Mouse (Mus musculus): ENCODE measurements at regions not wholly inside any gene's neighbourhood (a gene's known extent, or its start where the extent isn't known, plus 50 kb on each side); places are given as distances from the start of the nearest gene placed in this dataset.
A peak's percentile ranks its signal among the peaks of the same experiment; 100 is the strongest.
"Not testable (repeated sequence)": the region's sequence is repeated elsewhere in the genome, so short reads cannot be mapped to it uniquely, and the experiment has no call there.

DNA sequence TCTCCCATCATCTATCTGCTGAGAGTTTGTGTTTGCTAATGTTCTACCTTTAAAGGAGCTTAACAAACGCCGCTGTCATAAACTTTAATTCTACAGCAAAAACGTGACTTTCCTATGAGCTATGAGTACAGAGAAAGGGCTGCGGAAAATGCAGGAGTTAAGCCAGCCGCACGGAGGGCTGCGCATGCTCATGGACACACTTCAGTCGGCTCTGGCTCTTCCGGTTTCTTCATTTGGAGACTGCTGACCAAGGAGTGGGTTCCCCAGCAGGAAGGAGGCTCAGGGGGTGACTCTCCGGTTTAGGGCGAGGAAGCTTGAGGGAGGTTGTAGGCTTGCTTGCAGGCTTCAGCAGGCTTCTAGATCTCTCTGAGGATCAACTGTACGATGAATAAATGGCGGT, 59.3 kb downstream of the Sox2 start:
- intact Hi-C loops (cut with DNase I): no loop called here
- no peak for DNase-seq

- intact Hi-C loops (cut with DNase I); DNase-seq: not testable (repeated sequence)
Measured at GRCm38 (mm10) chr3:34712137-34712536, 61.9 kb downstream of the Sox2 start.

GRCm38 (mm10) chr3:34722506-34722905, 72.3 kb downstream of the Sox2 start:
- DNase-seq: no peak
- intact Hi-C loops (cut with DNase I): no loop called here

- DNase-seq: no peak
- intact Hi-C loops (cut with DNase I): no loop called here
Measured at GRCm38 (mm10) chr3:34726955-34727354, 76.8 kb downstream of the Sox2 start.

DNA sequence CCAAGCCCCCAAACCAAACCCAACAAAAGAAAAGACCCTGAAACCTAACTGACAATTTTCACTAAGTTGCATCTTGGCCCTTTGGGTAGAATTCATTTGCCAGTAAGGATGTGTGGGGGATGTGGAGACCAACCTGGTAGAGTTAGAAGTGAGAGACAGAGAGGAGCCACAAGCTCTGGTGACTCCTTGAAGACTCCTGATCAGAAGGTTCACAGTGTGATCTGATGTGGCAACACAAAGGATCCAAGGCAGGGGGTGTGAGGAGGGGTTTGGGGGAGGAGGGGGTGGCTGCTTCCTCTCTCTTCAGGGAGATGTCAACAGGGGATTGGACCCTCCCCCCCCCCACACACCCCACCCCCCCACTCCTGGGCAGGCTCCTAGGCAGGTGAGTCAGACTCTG, 78.1 kb downstream of the Sox2 start:
- intact Hi-C loops (cut with DNase I): loop anchor here (2.0 kb wide), 1 partner anchor 65 kb away; no protein-coding TSS in a partner anchor

DNA sequence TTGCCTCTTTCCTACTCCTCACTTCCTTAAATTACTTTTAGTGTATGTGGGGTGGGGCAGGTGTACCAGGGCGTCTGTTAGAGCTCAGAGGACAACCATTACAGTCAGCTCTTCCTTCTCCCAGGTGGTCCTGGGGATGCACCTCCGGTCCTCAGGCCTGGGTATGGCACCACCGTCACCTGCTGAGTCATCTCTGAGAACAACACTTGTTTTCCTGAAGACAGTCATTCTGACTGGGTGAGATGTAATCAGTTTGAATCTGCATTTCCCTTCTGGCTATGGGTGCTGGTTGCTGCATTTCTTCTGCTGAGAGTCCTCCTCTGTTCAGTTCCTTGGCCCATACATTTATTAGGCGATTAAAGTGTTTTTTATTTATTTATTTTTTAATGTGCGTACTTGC, 84.8 kb downstream of the Sox2 start:
- intact Hi-C loops (cut with DNase I): no loop called here
- DNase-seq: no peak

More for the DNA sequence above, 78.1 kb downstream of the Sox2 start:
- no peak for DNase-seq

DNA sequence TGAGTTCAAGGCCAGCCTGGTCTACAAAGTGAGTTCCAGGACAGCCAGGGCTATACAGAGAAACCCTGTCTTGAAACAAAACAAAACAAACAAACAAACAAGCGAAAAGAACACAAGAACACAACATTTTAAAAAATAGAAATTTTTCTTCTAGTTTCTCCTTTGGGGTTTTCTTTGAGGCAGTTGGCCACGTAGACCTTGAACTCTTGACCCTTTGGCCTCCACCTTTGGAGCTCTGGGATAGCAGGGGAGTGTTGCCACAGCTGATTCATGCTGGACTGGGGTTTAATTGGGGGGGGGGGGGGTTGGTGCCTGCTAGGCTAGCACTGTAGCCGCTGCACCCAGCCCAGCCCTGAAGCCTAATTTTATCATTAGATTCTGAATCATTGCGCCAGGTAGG, 87.8 kb downstream of the Sox2 start:
- no peak for DNase-seq
- intact Hi-C loops (cut with DNase I): no loop called here

DNA sequence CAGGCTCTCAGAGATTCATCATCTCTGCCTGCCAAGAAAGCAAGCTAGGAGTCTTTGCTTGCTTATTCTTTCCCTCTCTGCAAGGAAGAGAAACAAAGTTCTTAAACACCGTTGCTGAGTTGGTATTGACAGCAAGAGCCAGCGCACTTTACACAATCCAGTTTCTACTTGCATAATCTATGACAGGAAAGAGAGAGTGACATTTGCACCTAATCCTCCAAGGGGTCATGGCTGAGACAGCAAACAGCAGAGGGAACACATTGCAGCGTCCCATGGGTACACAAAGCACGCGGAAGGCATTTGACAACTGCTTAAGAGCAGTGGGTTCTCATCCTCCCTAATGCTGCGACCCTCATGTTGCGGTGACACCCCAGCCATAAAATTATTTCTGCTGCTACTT, 88.7 kb downstream of the Sox2 start:
- intact Hi-C loops (cut with DNase I): no loop called here
- DNase-seq: no peak

GRCm38 (mm10) chr3:34739693-34740092, 89.5 kb downstream of the Sox2 start:
- intact Hi-C loops (cut with DNase I): no loop called here
- DNase-seq: no peak

DNA sequence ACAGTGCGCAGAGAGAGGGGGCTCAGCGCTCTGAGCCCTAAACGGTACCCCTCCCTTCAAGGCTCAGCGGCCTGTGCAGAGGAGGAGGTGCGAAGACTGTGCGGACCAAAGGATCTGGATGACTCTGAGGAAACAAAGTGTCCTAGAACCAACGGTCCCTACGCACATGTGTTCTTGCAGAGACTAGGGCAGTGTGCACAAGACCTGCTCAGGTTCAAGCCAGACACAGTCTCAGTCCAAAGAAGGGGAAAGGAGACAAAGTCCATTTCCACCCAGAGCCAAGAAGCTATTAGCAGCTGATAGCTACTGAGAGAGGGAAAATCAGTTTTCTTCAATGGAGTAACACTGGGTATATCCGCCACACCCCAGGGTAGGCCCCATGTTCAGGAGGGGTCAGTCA, 89.9 kb downstream of the Sox2 start:
- intact Hi-C loops (cut with DNase I): no loop called here
- no peak for DNase-seq

- DNase-seq: no peak
- intact Hi-C loops (cut with DNase I): no loop called here
Measured at GRCm38 (mm10) chr3:34745181-34745736, 95.1 kb downstream of the Sox2 start.

GRCm38 (mm10) chr3:34747499-34748093, 97.4 kb downstream of the Sox2 start:
- no peak for DNase-seq
- intact Hi-C loops (cut with DNase I): no loop called here

DNA sequence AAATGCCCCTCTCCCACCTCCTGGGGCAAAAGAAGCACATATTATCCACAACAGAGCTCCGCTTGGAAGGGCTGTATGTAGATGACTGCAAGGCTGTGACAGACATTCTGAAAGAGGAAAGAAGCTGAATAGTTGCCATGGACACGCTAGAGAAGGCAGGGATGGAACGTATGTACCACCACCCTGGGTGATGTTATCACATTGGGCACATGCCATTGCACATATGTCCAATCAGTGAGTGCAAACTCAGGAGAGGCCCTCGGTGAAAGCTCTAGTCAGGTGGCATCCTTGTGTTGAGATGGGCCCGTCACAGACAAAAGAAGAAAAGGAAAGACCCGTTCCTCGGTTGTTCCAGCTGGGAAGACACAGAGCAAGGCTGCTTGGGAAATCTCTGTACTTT, 99.8 kb downstream of the Sox2 start:
- no peak for DNase-seq
- intact Hi-C loops (cut with DNase I): no loop called here

DNA sequence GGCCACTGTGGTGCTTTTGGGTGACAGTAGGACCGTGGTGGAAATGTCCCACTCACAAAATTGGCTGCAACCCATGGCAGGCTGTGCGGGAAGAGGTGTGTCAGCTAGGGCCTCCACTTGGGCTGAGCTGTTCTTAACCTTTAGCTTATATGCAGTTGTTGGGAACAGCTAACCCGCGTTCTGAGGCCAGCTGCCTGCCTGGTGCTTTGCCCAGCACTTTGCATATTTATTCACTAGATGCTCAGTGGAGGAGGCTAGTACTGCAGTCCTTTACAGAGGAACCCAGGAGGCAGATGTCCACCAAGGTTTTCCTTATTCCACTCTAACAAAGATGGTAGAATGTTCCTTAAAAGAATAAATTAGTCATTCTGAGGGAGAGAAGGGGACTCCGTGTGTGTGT, 101.3 kb downstream of the Sox2 start:
- DNase-seq: no peak
- intact Hi-C loops (cut with DNase I): no loop called here

DNA sequence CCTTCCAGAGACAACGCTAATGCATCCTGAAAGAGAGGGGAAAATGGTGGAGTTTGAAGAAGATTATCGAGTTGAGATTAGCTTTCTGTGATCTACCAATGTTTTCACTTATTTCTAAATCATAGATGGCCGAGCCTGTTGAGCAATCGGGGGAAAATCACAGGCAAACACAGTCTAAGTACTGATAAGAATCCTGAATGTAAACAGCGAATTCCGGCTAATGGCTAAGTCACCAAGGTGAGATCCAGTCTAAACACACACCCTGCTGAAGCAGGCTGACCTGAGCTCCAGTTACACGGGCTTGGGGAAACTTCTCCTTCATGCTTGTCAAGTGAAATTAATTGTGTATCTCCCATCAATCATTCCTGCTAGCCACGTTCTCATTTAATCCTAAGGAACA, 103.4 kb downstream of the Sox2 start:
- intact Hi-C loops (cut with DNase I): no loop called here
- DNase-seq: no peak

GRCm38 (mm10) chr3:34754781-34755180, 104.6 kb downstream of the Sox2 start:
- intact Hi-C loops (cut with DNase I): no loop called here

DNA sequence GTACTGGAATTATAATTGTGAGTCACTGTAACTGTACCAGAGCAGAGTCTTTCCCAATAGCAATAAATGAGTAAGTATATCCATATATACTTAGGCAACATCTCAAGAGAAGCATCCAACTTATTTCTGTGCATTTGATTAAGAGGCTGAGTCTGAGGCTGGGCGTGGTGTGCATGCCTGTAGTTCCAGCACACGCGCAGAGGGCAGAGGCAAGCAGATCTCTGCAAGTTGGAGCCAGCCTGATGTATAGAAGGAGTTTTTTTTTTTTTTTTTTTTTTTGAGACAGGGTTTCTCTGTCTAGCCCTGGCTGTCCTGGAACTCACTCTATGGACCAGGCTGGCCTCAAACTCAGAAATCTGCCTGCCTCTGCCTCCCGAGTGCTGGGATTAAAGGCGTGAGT, 105.1 kb downstream of the Sox2 start:
- intact Hi-C loops (cut with DNase I): not testable (repeated sequence)

More at GRCm38 (mm10) chr3:34754781-34755180, 104.6 kb downstream of the Sox2 start:
- DNase-seq: no peak

GRCm38 (mm10) chr3:34756632-34757031, 106.4 kb downstream of the Sox2 start:
- intact Hi-C loops (cut with DNase I): no loop called here
- DNase-seq: no peak

More for the DNA sequence above, 105.1 kb downstream of the Sox2 start:
- not testable (repeated sequence) for DNase-seq

GRCm38 (mm10) chr3:34757130-34757529, 106.9 kb downstream of the Sox2 start:
- DNase-seq: no peak
- intact Hi-C loops (cut with DNase I): no loop called here

GRCm38 (mm10) chr3:34757813-34758510, 107.8 kb downstream of the Sox2 start:
- intact Hi-C loops (cut with DNase I): no loop called here
- peak in 1 of 2 experiments; percentile 1 for DNase-seq

- DNase-seq: no peak
- intact Hi-C loops (cut with DNase I): no loop called here
Measured at GRCm38 (mm10) chr3:34759942-34760640, 109.9 kb downstream of the Sox2 start.
